Mouse (Mus musculus): ENCODE data around the gene Ppp1r12b.

DNA sequence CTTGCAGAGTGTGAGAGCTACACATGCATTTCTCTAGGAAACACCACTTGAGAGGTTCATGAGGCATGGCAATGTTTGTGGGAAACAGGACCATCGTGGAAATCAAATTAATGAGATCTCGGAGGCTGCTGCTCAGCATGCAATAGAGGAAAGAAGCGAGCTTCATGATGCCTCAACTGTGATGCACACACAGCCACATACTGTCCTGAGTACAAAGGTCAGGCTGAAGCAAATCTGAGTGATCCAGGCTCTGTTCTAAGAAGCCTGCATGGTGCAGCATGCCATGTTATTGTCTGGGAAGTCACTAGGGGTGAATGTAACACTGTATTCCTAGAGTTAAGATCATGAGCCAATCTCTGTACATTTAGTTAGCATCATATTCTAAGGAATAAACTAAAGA, 140.0 kb downstream of the Ppp1r12b start:
- TF ChIP-seq CTCF (IDR thresholded peaks at IDR 0.05; ENCODE audit: low read depth, low read length) = no peak
- TF ChIP-seq POLR2A (IDR thresholded peaks at IDR 0.05; ENCODE audit: extremely low read depth, insufficient read depth, low read length) = no peak

Data from liver, adult 2 months (tissue).